Mouse (Mus musculus): ENCODE data around the gene Opcml.

The Opcml gene

GRCm38 (mm10) chr9:28588488-28588887, 797.9 kb downstream of the Opcml start:
- no peak for DNase-seq (ENCODE audit: extremely low read depth, insufficient read length, low spot score)

GRCm38 (mm10) chr9:28592208-28592607, 801.6 kb downstream of the Opcml start:
- DNase-seq (ENCODE audit: extremely low read depth, insufficient read length, low spot score), result no peak

DNA sequence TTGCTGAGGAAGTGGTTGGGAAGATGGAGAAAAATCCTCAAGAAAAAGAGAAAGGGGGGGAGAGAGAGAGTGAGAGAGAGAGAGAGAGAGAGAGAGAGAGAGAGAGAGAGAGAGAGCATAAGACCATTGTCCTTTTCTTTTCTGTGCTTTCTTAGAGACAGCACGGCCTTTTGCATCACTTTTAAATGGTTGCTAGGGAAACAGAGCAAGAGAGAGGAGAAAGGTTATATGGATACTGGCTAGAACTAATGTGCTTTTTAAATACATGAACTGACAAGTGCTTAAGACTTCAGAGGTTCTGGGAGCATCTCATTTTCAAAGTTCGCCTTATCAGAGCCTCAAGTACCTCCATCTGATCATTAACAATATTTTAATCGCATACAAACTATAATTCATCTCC, 804.5 kb downstream of the Opcml start:
- no peak for DNase-seq (ENCODE audit: extremely low read depth, insufficient read length, low spot score)

GRCm38 (mm10) chr9:28605561-28605960, 815.0 kb downstream of the Opcml start:
- DNase-seq (ENCODE audit: extremely low read depth, insufficient read length, low spot score), result no peak

- no peak for DNase-seq (ENCODE audit: extremely low read depth, insufficient read length, low spot score)
Observed at GRCm38 (mm10) chr9:28613683-28614620, 823.4 kb downstream of the Opcml start.

GRCm38 (mm10) chr9:28615447-28615846, 824.9 kb downstream of the Opcml start:
- DNase-seq (ENCODE audit: extremely low read depth, insufficient read length, low spot score), result no peak

- DNase-seq (ENCODE audit: extremely low read depth, insufficient read length, low spot score), result no peak
Observed at GRCm38 (mm10) chr9:28617666-28618065, 827.1 kb downstream of the Opcml start.

DNA sequence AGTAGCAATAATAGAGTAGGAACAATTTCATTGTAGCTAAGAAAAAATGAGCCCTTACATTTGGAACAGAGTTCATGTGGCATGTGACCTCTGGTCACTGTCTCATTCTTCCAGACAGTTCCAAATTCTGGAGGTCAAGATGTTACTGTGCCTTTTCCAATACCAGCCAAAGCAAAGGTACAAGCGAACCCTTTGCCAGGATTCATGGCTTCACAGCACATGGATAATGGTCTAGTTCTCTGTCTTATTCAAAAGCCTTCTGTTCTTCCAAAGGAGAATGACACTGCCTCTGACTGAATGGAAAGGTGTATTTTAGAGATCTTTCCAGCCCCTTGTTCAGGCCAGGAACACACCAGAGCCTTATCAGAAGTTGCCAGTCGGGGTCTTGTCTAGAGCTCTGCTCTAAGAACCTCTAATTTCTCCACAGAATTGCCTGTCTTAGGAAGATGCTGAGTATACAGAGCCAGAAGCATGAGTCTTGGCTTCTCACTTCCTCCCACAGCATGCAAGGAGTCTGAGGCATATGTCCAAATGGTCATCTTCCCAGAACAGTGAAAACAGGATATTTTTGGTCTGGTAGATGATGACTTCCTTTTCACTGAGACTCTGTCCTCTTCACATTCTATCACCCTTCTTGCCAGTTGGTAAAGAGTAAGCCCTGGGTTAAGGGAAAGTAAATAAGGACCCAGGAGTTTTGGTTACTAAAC, 827.8 kb downstream of the Opcml start:
- no peak for DNase-seq (ENCODE audit: extremely low read depth, insufficient read length, low spot score)

DNA sequence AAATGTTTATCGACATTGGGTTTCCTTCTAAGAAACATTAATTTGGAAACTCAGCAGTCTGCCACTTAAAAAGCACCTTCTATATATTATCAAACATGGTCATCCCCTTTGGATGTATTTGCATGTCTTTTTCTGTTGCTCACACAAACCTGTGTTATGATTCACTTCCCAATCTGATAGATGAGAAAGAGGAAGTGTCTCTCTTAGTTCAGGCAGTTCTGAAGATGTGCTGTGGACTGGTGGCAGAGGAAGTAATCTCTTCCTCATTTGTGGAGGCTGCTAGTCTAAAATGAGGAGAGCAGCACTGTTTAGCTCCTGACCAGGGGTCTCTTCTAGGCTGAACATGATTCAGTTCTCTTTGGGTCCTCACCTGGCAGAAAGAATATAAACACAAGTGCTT, 831.4 kb downstream of the Opcml start:
- DNase-seq (ENCODE audit: extremely low read depth, insufficient read length, low spot score), result no peak

DNA sequence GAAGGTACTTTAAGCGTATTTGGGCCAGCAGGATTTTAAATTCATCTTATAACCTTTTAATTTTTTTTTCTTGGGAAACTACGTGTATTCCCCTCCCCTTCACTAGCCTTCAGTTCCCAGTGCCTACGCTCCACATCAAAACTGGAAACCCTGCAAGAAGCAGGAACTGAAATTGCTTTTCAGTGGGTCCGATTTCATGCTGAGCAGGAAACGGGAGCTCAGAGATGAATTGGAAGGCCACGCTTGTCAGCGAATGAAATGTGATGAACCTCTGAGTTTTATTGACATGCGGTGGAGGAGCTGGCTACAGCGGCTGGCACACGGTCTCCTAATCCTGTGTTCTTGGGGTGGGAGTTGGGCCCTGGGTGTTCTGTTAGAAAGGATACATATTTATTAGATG, 834.3 kb downstream of the Opcml start:
- no peak for DNase-seq (ENCODE audit: extremely low read depth, insufficient read length, low spot score)

GRCm38 (mm10) chr9:28642766-28643165, 852.2 kb downstream of the Opcml start:
- no peak for DNase-seq (ENCODE audit: extremely low read depth, insufficient read length, low spot score)

GRCm38 (mm10) chr9:28644063-28644462, 853.5 kb downstream of the Opcml start:
- DNase-seq (ENCODE audit: extremely low read depth, insufficient read length, low spot score), result no peak

DNA sequence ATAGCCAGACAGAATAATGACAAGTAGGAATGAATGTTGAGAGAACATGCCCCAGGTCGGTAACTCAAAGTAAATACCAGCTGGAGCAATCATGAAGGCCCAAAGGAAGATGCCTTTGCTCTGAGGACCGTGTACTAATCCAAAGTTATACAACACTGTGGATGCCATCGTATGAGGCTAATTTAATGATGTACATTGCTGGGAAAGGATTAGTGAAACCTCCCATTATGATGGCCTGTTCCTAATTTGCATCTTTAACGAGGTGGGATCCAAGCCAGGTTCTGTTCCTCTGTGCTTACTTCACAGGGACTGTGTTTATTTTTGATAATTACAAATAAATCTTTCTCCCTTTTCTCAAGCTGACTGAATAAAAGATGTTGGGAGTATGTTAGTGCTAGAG, 859.5 kb downstream of the Opcml start:
- no peak for DNase-seq (ENCODE audit: extremely low read depth, insufficient read length, low spot score)

DNA sequence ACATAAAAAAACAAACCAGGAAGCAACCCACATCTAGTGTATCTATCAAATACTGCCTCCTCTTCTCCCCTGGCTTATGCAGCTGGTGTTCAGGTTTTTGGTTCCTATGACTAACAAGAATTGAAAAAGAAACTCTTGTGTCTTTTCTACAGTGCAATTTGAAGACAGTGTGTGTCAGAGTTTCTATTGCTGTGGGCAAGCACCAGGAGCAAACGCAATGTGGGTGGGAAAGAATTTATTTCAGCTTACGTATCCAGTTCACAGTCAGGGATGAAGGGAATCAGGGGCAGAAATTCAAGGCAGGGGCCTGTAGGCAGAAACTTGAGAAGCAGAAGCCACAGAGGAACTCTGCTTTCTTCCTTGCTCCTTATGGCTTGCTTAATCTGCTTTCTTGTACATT, 869.4 kb downstream of the Opcml start:
- no peak for DNase-seq (ENCODE audit: extremely low read depth, insufficient read length, low spot score)

GRCm38 (mm10) chr9:28662882-28663281, 872.3 kb downstream of the Opcml start:
- DNase-seq (ENCODE audit: extremely low read depth, insufficient read length, low spot score), result no peak

GRCm38 (mm10) chr9:28680309-28680708, 889.7 kb downstream of the Opcml start:
- DNase-seq (ENCODE audit: extremely low read depth, insufficient read length, low spot score), result no peak

- DNase-seq (ENCODE audit: extremely low read depth, insufficient read length, low spot score), result no peak
Observed at GRCm38 (mm10) chr9:28681252-28682037, 890.9 kb downstream of the Opcml start.

- DNase-seq (ENCODE audit: extremely low read depth, insufficient read length, low spot score), result no peak
Observed at GRCm38 (mm10) chr9:28683951-28684470, 893.4 kb downstream of the Opcml start.

GRCm38 (mm10) chr9:28686942-28687611, 896.5 kb downstream of the Opcml start:
- no peak for DNase-seq (ENCODE audit: extremely low read depth, insufficient read length, low spot score)

DNA sequence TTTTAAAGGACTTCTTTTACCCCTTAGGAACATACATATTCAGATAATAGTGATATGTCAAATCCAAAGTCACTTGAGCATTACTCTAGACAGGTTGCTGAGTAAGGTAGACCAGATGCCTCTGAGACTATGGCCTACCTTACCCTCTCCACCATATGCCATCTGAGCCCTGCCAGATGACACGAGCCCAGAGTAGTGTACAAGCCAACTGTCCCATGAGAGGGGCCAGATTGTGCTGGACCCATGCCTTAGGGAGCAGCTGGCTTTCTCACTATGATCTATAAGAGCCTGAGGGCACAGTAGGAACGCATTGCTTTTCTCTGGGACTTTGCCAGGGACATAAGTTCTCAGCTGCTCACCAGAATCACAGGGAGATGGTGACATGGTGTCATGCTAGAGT, 899.6 kb downstream of the Opcml start:
- no peak for DNase-seq (ENCODE audit: extremely low read depth, insufficient read length, low spot score)
